Mouse (Mus musculus) embryonic facial prominence, embryonic 15.5 days (tissue): ENCODE measurements around the gene Fmo6. TPM values are rescaled to one million over a fixed set of nuclear protein-coding genes. Genes with fewer than 3 reads are reported as not detected.

Experiments used
- ATAC-seq: fragments of 200-750 bp; cut with Nextera tagmentation; 2 replicates; pipeline ENCODE4 v1.8.0; 2017; ENCODE audit warnings: low read depth, moderate TSS enrichment; ENCODE audit not compliant: insufficient number of reproducible peaks, low FRiP score, low TSS enrichment
- H3K27ac ChIP-seq: fragments of 300-500 bp; sonication (generic); replicated peaks from 2 replicates; pipeline ENCODE4 v1.5.1; 2015; ENCODE audit warnings: mild to moderate bottlenecking, inconsistent platforms
- H3K27me3 ChIP-seq: fragments of 300-500 bp; sonication (generic); 2 replicates; pipeline ENCODE4 v1.6.1; 2015; ENCODE audit warnings: inconsistent platforms
- H3K36me3 ChIP-seq: fragments of 300-500 bp; sonication (generic); 2 replicates; pipeline ENCODE4 v1.6.1; 2015; ENCODE audit warnings: mild to moderate bottlenecking, inconsistent platforms
- H3K4me1 ChIP-seq: fragments of 300-500 bp; sonication (generic); 2 replicates; pipeline ENCODE4 v1.6.1; 2015; ENCODE audit warnings: inconsistent platforms
- H3K4me2 ChIP-seq: fragments of 300-500 bp; sonication (generic); replicated peaks from 2 replicates; pipeline ENCODE4 v1.6.1; 2015; ENCODE audit warnings: mild to moderate bottlenecking, inconsistent platforms
- H3K4me3 ChIP-seq: fragments of 300-500 bp; sonication (generic); replicated peaks from 2 replicates; pipeline ENCODE4 v1.5.1; 2015; ENCODE audit warnings: mild to moderate bottlenecking, inconsistent platforms
- H3K9ac ChIP-seq: fragments of 300-500 bp; sonication (generic); 2 replicates; pipeline ENCODE4 v1.6.1; 2015; ENCODE audit warnings: inconsistent platforms
- H3K9me3 ChIP-seq: fragments of 300-500 bp; sonication (generic); replicated peaks from 2 replicates; pipeline ENCODE4 v1.6.1; 2016; ENCODE audit warnings: inconsistent platforms
- WGBS: fragments of 180-500 bp; shearing (Covaris S2); methylation state at CpG from one replicate; pipeline ENCODE4 v1.1.7; 2015; 5-methylcytosine and 5-hydroxymethylcytosine counted together
- polyA plus RNA-seq: library from polyadenylated mRNA; unstranded; fragments of >200 nt; fragmentation: Nextera tagmentation; extraction: Ambion mirVana; gene quantifications from 2 replicates; pipeline ENCODE4 v1.2.1, GENCODE M21; 2015

Fmo6 gene
- polyA plus RNA-seq, result 5.9 and 11.3 TPM in 2 replicates

DNA sequence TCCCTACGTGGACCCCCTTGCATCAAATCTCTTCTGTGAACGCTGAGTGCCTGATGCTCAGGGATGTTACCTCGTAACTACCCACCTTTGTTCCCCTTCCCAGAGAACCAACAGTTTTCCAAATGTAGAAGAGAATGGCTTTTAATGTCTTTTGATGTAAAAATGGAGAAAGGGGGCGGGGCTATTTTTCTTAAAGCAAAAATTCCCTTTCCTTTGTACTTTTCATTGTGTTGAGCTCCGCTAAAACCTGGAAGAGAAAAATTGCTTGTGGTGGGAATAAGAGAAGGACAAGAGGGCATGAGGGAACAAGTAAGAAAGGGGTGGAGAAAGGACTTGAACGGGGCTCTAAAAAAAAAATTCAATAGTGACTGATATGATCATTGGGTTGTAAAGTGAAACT lies at the start of gene Fmo6:
TSS of gene Fmo6 (minus strand) at position 101 of the 400 bp plus-strand sequence.
- no peaks in the 10 kb centered on the region for H3K9me3 ChIP-seq
- no peak for ATAC-seq
- no peaks in the 10 kb centered on the region for H3K27me3 ChIP-seq
- H3K9ac ChIP-seq, result no peak within 1 kb of the TSS
- no peaks in the 10 kb centered on the region for H3K36me3 ChIP-seq
- no peak within 1 kb of the TSS for H3K4me2 ChIP-seq
- H3K27ac ChIP-seq, result 0 out of 2 replicates have a peak within 1 kb of the TSS, but pooled peaks have one; percentile 34
- H3K4me3 ChIP-seq, result no peak within 1 kb of the TSS
- no peaks in the 10 kb centered on the region for H3K4me1 ChIP-seq
- 80% methylated on average over 6 of the region's 6 CpGs for WGBS

GRCm38 (mm10) chr1:162986777-162987176 lies 49.5 kb upstream of the Fmo6 start:
- no peaks in the 10 kb centered on the region for H3K36me3 ChIP-seq
- H3K9me3 ChIP-seq, result no peaks in the 10 kb centered on the region
- ATAC-seq, result no peak
- 96% methylated on average over 1 of the region's 1 CpGs for WGBS
- H3K9ac ChIP-seq, result no peak overlapping the region
- H3K4me2 ChIP-seq, result no peak overlapping the region
- no peak overlapping the region for H3K27ac ChIP-seq
- no peak overlapping the region for H3K4me3 ChIP-seq
- H3K27me3 ChIP-seq, result no peaks in the 10 kb centered on the region
- no peaks in the 10 kb centered on the region for H3K4me1 ChIP-seq

GRCm38 (mm10) chr1:162986121-162986748 lies 48.9 kb upstream of the Fmo6 start:
- no peak overlapping the region for H3K4me2 ChIP-seq
- 84% methylated on average over 2 of the region's 2 CpGs for WGBS

DNA sequence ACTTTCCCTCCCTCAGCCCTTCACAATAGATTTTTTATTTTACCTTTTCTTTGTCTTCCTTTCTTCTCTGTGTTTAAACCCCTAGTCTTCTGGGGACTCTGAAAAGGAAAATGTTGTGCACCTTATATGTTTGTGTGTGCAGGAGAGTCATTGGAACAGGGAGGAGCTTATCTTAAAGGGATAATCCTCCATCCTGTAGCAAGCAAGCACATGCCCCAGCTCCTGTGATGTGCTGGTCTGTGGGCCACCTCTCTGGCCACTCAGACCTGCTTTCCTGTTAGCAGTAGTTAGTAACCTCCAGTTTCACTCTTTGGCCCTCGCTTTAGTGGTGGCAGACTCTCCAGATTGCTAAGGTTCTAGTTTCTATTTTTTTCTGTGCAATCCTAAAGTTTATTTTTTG lies 47.1 kb upstream of the Fmo6 start, which contains the start of gene Fmo3:
TSS of gene Fmo3 (minus strand) at position 101 of the 400 bp plus-strand sequence.
- no peaks in the 10 kb centered on the region for H3K27me3 ChIP-seq
- H3K9me3 ChIP-seq, result no peaks in the 10 kb centered on the region
- H3K4me1 ChIP-seq, result no peaks in the 10 kb centered on the region
- no peak within 1 kb of the TSS for H3K4me3 ChIP-seq
- ATAC-seq, result no peak
- no peak within 1 kb of the TSS for H3K27ac ChIP-seq
- 92% methylated on average over 1 of the region's 1 CpGs for WGBS
- no peak within 1 kb of the TSS for H3K9ac ChIP-seq
- H3K4me2 ChIP-seq, result no peak within 1 kb of the TSS
- H3K36me3 ChIP-seq, result no peaks in the 10 kb centered on the region

More at GRCm38 (mm10) chr1:162986121-162986748, 48.9 kb upstream of the Fmo6 start:
- Histone ChIP-seq H3K4me3 (no peak overlapping the region), H3K27me3 (no peaks in the 10 kb centered on the region), H3K27ac (no peak overlapping the region), H3K4me1 (no peaks in the 10 kb centered on the region), H3K9me3 (no peaks in the 10 kb centered on the region), H3K36me3 (no peaks in the 10 kb centered on the region), H3K9ac (no peak overlapping the region)
- no peak for ATAC-seq

- no peak for ATAC-seq
- WGBS, result 69% methylated on average over 2 of the region's 2 CpGs
- H3K4me3 ChIP-seq, result no peak overlapping the region
These were observed 26.2 kb upstream of the Fmo6 start for GRCm38 (mm10) chr1:162963556-162963955.

GRCm38 (mm10) chr1:162957422-162957821 lies 20.1 kb upstream of the Fmo6 start:
- no peak overlapping the region for H3K4me3 ChIP-seq
- no peak for ATAC-seq
- WGBS, result 53% methylated on average over 1 of the region's 1 CpGs
- no peak overlapping the region for H3K27ac ChIP-seq
- no peaks in the 10 kb centered on the region for H3K27me3 ChIP-seq
- no peaks in the 10 kb centered on the region for H3K36me3 ChIP-seq
- H3K9me3 ChIP-seq, result no peaks in the 10 kb centered on the region
- H3K9ac ChIP-seq, result no peak overlapping the region
- no peak overlapping the region for H3K4me2 ChIP-seq
- no peaks in the 10 kb centered on the region for H3K4me1 ChIP-seq

More at GRCm38 (mm10) chr1:162963556-162963955, 26.2 kb upstream of the Fmo6 start:
- no peak overlapping the region for H3K4me2 ChIP-seq
- no peaks in the 10 kb centered on the region for H3K9me3 ChIP-seq
- no peaks in the 10 kb centered on the region for H3K36me3 ChIP-seq
- H3K27me3 ChIP-seq, result no peaks in the 10 kb centered on the region
- no peaks in the 10 kb centered on the region for H3K4me1 ChIP-seq
- H3K9ac ChIP-seq, result no peak overlapping the region
- no peak overlapping the region for H3K27ac ChIP-seq

- H3K4me2 ChIP-seq, result no peak overlapping the region
- WGBS, result 28% methylated on average over 2 of the region's 2 CpGs
- H3K27me3 ChIP-seq, result no peaks in the 10 kb centered on the region
- no peaks in the 10 kb centered on the region for H3K4me1 ChIP-seq
- H3K4me3 ChIP-seq, result no peak overlapping the region
- H3K27ac ChIP-seq, result no peak overlapping the region
- ATAC-seq, result no peak
- H3K9me3 ChIP-seq, result no peaks in the 10 kb centered on the region
- H3K9ac ChIP-seq, result no peak overlapping the region
- H3K36me3 ChIP-seq, result no peaks in the 10 kb centered on the region
These were observed 15.8 kb upstream of the Fmo6 start for GRCm38 (mm10) chr1:162953079-162953478.

GRCm38 (mm10) chr1:162949763-162950162 lies 12.4 kb upstream of the Fmo6 start:
- Histone ChIP-seq H3K27me3 (no peaks in the 10 kb centered on the region), H3K36me3 (no peaks in the 10 kb centered on the region)
- WGBS, result 91% methylated on average over 1 of the region's 1 CpGs

DNA sequence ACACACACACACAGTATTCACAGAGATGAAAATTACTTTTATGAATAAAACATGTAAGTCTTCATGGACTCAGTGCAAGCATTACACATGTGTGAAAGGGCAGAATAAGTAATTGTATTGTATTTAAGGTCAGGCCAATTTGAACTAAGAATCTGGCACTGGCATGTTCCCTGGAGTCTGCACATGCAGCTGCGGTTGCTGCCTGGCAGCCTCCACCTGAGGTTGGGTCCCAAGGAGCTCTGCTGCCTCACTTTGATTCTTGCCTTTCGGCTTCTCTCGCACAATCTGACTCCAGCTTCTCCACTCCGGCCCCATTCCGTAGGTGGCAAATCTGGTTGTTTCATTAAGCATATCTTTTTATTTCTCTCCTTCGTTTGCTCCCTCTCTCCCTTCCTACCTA lies 10.6 kb upstream of the Fmo6 start:
- H3K4me2 ChIP-seq, result no peak overlapping the region
- no peaks in the 10 kb centered on the region for H3K9me3 ChIP-seq
- H3K27ac ChIP-seq, result no peak overlapping the region
- no peaks in the 10 kb centered on the region for H3K36me3 ChIP-seq
- ATAC-seq, result no peak
- no peaks in the 10 kb centered on the region for H3K4me1 ChIP-seq
- no peak overlapping the region for H3K9ac ChIP-seq
- no peak overlapping the region for H3K4me3 ChIP-seq
- 74% methylated on average over 6 of the region's 6 CpGs for WGBS
- H3K27me3 ChIP-seq, result no peaks in the 10 kb centered on the region

More at GRCm38 (mm10) chr1:162949763-162950162, 12.4 kb upstream of the Fmo6 start:
- no peaks in the 10 kb centered on the region for H3K4me1 ChIP-seq
- H3K27ac ChIP-seq, result no peak overlapping the region
- H3K9ac ChIP-seq, result no peak overlapping the region
- no peak overlapping the region for H3K4me2 ChIP-seq
- H3K9me3 ChIP-seq, result no peaks in the 10 kb centered on the region
- ATAC-seq, result no peak
- no peak overlapping the region for H3K4me3 ChIP-seq

- Histone ChIP-seq H3K4me1 (no peaks in the 10 kb centered on the region), H3K27me3 (no peaks in the 10 kb centered on the region), H3K4me3 (no peak overlapping the region), H3K9me3 (no peaks in the 10 kb centered on the region), H3K4me2 (no peak overlapping the region), H3K9ac (no peak overlapping the region), H3K36me3 (no peaks in the 10 kb centered on the region), H3K27ac (no peak overlapping the region)
- WGBS, result 52% methylated on average over 4 of the region's 4 CpGs
- no peak for ATAC-seq
These were observed 9.7 kb upstream of the Fmo6 start for GRCm38 (mm10) chr1:162946837-162947558.

DNA sequence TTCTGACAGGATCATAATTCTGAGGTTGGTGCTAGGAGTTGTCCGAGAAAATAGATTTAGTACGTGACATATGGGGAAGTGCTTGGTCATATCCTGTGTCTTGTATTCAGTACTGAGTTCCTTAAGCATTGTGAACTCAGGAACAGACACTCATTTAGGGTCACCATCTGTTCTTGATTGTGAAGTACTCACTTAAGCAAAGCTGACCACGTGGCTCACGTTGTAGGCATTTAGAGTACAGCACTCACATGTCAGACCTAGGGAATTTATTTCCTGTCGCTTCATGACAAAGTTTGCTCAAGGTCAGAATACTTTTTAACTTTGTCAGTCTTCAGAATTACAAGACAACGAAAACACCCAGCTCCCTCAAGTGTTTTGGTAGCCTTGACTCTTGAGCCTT lies 6.4 kb upstream of the Fmo6 start:
- 29% methylated on average over 6 of the region's 6 CpGs for WGBS
- Histone ChIP-seq H3K4me1 (no peaks in the 10 kb centered on the region), H3K9ac (no peak overlapping the region), H3K27me3 (no peaks in the 10 kb centered on the region), H3K4me2 (no peak overlapping the region), H3K27ac (no peak overlapping the region), H3K9me3 (no peaks in the 10 kb centered on the region), H3K4me3 (no peak overlapping the region), H3K36me3 (no peaks in the 10 kb centered on the region)
- no peak for ATAC-seq
